Mouse (Mus musculus) cerebellum, adult 2 months (tissue): Measurements from ENCODE around the gene Fcer2a. TPM values are rescaled to one million over a fixed set of nuclear protein-coding genes. Genes with fewer than 3 reads are reported as not detected.

Experiments used
- DNase-seq, 2 experiments: peaks; one replicate each; pipeline ENCODE4 v3.0.0; 2021
- H3K27ac ChIP-seq: fragments of 200-500 bp; 2 replicates; pipeline ENCODE4 v1.5.1; 2012; ENCODE audit warnings: low read length, control low read depth, inconsistent platforms; ENCODE audit not compliant: insufficient read depth
- H3K27me3 ChIP-seq: fragments of 200-500 bp; 2 replicates; pipeline ENCODE4 v1.6.1; 2012; ENCODE audit warnings: inconsistent platforms, mild to moderate bottlenecking, low read length, moderate library complexity; ENCODE audit not compliant: control insufficient read depth, insufficient read depth
- H3K4me1 ChIP-seq: fragments of 200-500 bp; 2 replicates; pipeline ENCODE4 v1.6.1; 2011; ENCODE audit warnings: low read length; ENCODE audit not compliant: control insufficient read depth, insufficient read depth
- H3K4me3 ChIP-seq: fragments of 200-500 bp; replicated peaks from 2 replicates; pipeline ENCODE3; 2011; ENCODE audit warnings: mild to moderate bottlenecking, low read depth, low read length, control low read depth; ENCODE audit not compliant: insufficient read depth
- CTCF ChIP-seq: fragments of 200-500 bp; IDR thresholded peaks from 2 replicates; pipeline ENCODE4 v1.5.1; 2011; ENCODE audit warnings: low read depth, mild to moderate bottlenecking, control low read depth, low read length, moderate library complexity, borderline replicate concordance; ENCODE audit not compliant: insufficient read depth
- POLR2A ChIP-seq: fragments of 200-500 bp; IDR thresholded peaks from 2 replicates; pipeline ENCODE4 v1.6.1; 2011; ENCODE audit warnings: low read length, control low read depth, borderline replicate concordance; ENCODE audit not compliant: insufficient read depth
- WGBS: fragments of 180-500 bp; shearing (Covaris S2); methylation state at CpG from one replicate; pipeline ENCODE4 v1.1.7; 2018; 5-methylcytosine and 5-hydroxymethylcytosine counted together
- polyA plus RNA-seq: library from polyadenylated mRNA; depleted of rRNA; stranded (reverse); fragments of >200 nt; gene quantifications from 2 replicates; pipeline ENCODE4 v1.2.3, GENCODE M21; 2012

Fcer2a gene
- polyA plus RNA-seq, 1 experiment = 0.47 TPM

- Histone ChIP-seq H3K4me1 (peaks cover 20% of the 10 kb centered on the region), H3K27me3 (no peaks in the 10 kb centered on the region), H3K27ac (no peak overlapping the region), H3K4me3 (no peak overlapping the region)
- DNase-seq = no peak
- TF ChIP-seq CTCF (no peak), POLR2A (no peak)
Measured at GRCm38 (mm10) chr8:3684530-3684929, 9.4 kb downstream of the Fcer2a start.

GRCm38 (mm10) chr8:3683408-3684176 is 10.4 kb downstream of the Fcer2a start:
- Histone ChIP-seq H3K27me3 (no peaks in the 10 kb centered on the region), H3K4me3 (no peak overlapping the region), H3K27ac (peak overlapping the region; percentile 62), H3K4me1 (peaks cover 23% of the 10 kb centered on the region)
- peak; percentile 83 to 87 for DNase-seq
- WGBS = 4% methylated on average over 6 of the region's 6 CpGs
- no peak for TF ChIP-seq POLR2A
- no peak for TF ChIP-seq CTCF

- WGBS = 19% methylated on average over 5 of the region's 5 CpGs
- no peaks in the 10 kb centered on the region for H3K27me3 ChIP-seq
- peak; percentile 33 to 39 for DNase-seq
- peaks cover 26% of the 10 kb centered on the region for H3K4me1 ChIP-seq
- TF ChIP-seq POLR2A = no peak
- no peak for TF ChIP-seq CTCF
- H3K27ac ChIP-seq = peak overlapping the region; percentile 62
- no peak overlapping the region for H3K4me3 ChIP-seq
Measured at GRCm38 (mm10) chr8:3682435-3682834, 11.5 kb downstream of the Fcer2a start.

DNA sequence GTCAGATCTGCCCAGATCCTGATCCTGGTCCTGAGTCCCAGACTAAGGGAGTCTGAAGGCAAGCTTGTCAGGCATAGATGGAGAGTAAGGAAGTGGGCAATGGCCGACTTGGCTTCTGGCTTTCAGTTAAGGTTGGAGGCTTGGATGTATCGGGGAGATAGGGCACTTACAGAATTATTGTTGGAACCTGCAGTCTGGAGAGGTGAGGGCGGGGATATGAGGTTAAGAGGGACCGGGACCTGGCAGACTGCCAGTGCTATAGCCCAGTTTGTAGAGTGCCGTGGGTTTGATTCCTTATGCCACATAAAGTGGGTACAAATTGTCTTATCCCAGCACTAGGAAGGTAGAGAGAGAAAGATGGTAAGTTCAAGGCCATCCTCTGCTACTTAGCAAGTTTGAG is 14.3 kb downstream of the Fcer2a start:
- H3K4me1 ChIP-seq = peaks cover 26% of the 10 kb centered on the region
- peak overlapping the region; percentile 47 for H3K27ac ChIP-seq
- TF ChIP-seq CTCF (no peak), POLR2A (no peak)
- DNase-seq = no peak
- peak overlapping the region; percentile 57 for H3K4me3 ChIP-seq
- WGBS = 49% methylated on average over 5 of the region's 5 CpGs
- no peaks in the 10 kb centered on the region for H3K27me3 ChIP-seq

DNA sequence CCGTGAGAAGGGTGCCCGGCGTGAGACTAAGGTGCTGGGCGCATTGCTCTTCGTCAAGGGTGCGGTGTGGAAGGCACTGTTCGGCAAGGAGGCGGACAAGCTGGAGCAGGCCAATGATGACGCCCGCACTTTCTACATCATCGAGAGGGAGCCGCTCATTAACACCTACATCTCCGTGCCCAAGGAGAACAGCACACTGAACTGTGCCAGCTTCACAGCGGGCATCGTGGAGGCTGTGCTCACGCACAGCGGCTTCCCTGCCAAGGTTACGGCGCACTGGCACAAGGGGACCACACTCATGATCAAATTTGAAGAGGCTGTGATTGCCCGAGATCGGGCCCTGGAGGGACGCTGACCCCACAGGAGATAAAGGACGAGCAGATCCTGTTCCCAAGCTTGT is 14.7 kb downstream of the Fcer2a start:
- Histone ChIP-seq H3K4me3 (peak overlapping the region; percentile 57), H3K4me1 (peaks cover 26% of the 10 kb centered on the region), H3K27me3 (no peaks in the 10 kb centered on the region), H3K27ac (peak overlapping the region; percentile 47)
- DNase-seq = peak; percentile 67 to 76
- WGBS = 42% methylated on average over 23 of the region's 23 CpGs
- peak; percentile 27; the same call in 1 of the 2 replicates for TF ChIP-seq POLR2A
- TF ChIP-seq CTCF = no peak

DNA sequence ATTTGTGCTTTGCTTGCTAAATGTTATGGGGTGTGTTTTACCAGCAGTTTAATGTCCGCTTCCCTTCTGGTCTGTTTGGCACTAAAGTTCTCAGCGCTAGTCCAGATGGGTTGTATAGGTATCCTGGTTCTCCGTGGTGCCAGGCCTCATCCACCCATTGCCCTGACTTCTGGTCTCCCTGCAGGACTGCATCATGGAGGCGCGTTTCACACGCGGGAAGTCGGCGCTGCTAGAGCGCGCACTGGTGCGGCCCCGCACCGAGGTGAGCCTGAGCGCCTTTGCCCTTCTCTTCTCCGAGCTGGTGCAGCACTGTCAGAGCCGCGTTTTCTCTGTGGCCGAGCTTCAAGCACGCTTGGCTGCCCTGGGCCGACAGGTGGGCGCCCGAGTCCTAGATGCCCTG is 15.1 kb downstream of the Fcer2a start:
- Histone ChIP-seq H3K4me1 (peaks cover 26% of the 10 kb centered on the region), H3K27me3 (no peaks in the 10 kb centered on the region), H3K27ac (peak overlapping the region; percentile 5; the same call in 1 of the 2 replicates), H3K4me3 (peak overlapping the region; percentile 57)
- TF ChIP-seq CTCF (no peak), POLR2A (no peak)
- DNase-seq = no peak
- WGBS = 63% methylated on average over 23 of the region's 23 CpGs

GRCm38 (mm10) chr8:3676993-3677579 is 16.9 kb downstream of the Fcer2a start:
- under 1% methylated on average over 15 of the region's 15 CpGs for WGBS
- TF ChIP-seq CTCF (no peak), POLR2A (no peak)
- Histone ChIP-seq H3K27me3 (no peaks in the 10 kb centered on the region), H3K4me1 (peaks cover 12% of the 10 kb centered on the region), H3K4me3 (peak overlapping the region; percentile 89), H3K27ac (peak overlapping the region; percentile 78; the same call in 1 of the 2 replicates)
- no peak for DNase-seq

GRCm38 (mm10) chr8:3676131-3676992 is 17.6 kb downstream of the Fcer2a start, which contains the start of gene Trappc5:
Gene Trappc5 (plus strand): TSS chr8:3676299.
- Histone ChIP-seq H3K4me1 (peaks cover 10% of the 10 kb centered on the region), H3K4me3 (peak within 1 kb of the TSS; percentile 89), H3K27me3 (no peaks in the 10 kb centered on the region), H3K27ac (peak within 1 kb of the TSS; percentile 78)
- TF ChIP-seq CTCF = peak; percentile 93
- peak; percentile 85; the same call in 1 of the 2 replicates for TF ChIP-seq POLR2A
- under 1% methylated on average over 61 of the region's 61 CpGs for WGBS
- peak; percentile 94 to 97 for DNase-seq
